Mouse (Mus musculus) myocyte (in vitro differentiated cells): ENCODE measurements around the gene Tmem150a.
A peak's percentile ranks its signal among the peaks of the same experiment; 100 is the strongest.

Source experiments
- CEBPB ChIP-seq: IDR thresholded peaks from 2 replicates; pipeline ENCODE4 v1.6.1; 2011; ENCODE audit warnings: mild to moderate bottlenecking, moderate library complexity; ENCODE audit not compliant: poor library complexity, insufficient read depth, severe bottlenecking
- E2F4 ChIP-seq: IDR thresholded peaks from one replicate; pipeline ENCODE4 v1.6.1; 2011; ENCODE audit warnings: mild to moderate bottlenecking, control low read depth, moderate library complexity; ENCODE audit not compliant: insufficient read depth
- MAX ChIP-seq: IDR thresholded peaks from one replicate; pipeline ENCODE4 v1.6.1; 2011; ENCODE audit warnings: low read depth, mild to moderate bottlenecking, control low read depth
- MYOD1 ChIP-seq, 3 experiments: IDR thresholded peaks; one replicate each; pipeline ENCODE4 v1.6.1; 2011; ENCODE audit warnings: control low read depth in 2 of 3, low read depth in 2 of 3, mild to moderate bottlenecking in 2 of 3, moderate library complexity in 1 of 3; ENCODE audit not compliant: insufficient read length in 2 of 3, control insufficient read depth in 1 of 3
- MYOG ChIP-seq, 3 experiments: IDR thresholded peaks; one replicate each; pipeline ENCODE4 v1.6.1; 2011; ENCODE audit warnings: control low read depth in 2 of 3, low read depth in 2 of 3, mild to moderate bottlenecking in 2 of 3; ENCODE audit not compliant: insufficient read length in 2 of 3, control insufficient read depth in 1 of 3, insufficient read depth in 1 of 3
- POLR2A ChIP-seq: IDR thresholded peaks from one replicate; pipeline ENCODE4 v1.6.1; 2011; ENCODE audit warnings: low read depth, mild to moderate bottlenecking, control low read depth, moderate library complexity; ENCODE audit not compliant: insufficient read length
- POLR2AphosphoS2 ChIP-seq: IDR thresholded peaks from one replicate; pipeline ENCODE4 v1.6.1; 2011; ENCODE audit warnings: low read depth, control low read depth; ENCODE audit not compliant: insufficient read length
- REST ChIP-seq: IDR thresholded peaks from one replicate; pipeline ENCODE4 v1.6.1; 2011; ENCODE audit warnings: mild to moderate bottlenecking, control low read depth, moderate library complexity; ENCODE audit not compliant: insufficient read depth, insufficient read length
- SRF ChIP-seq: IDR thresholded peaks from one replicate; pipeline ENCODE4 v1.6.1; 2011; ENCODE audit warnings: low read depth; ENCODE audit not compliant: control insufficient read depth, insufficient read length
- TCF12 ChIP-seq: IDR thresholded peaks from one replicate; pipeline ENCODE4 v1.6.1; 2011; ENCODE audit warnings: mild to moderate bottlenecking, control low read depth; ENCODE audit not compliant: poor library complexity, insufficient read depth, severe bottlenecking
- USF1 ChIP-seq: IDR thresholded peaks from one replicate; pipeline ENCODE4 v1.6.1; 2011; ENCODE audit warnings: low read depth, mild to moderate bottlenecking, control low read depth, moderate library complexity

GRCm38 (mm10) chr6:72355066-72355911 is at the start of gene Tmem150a:
- TF ChIP-seq SRF = no peak
- TF ChIP-seq MAX = no peak
- TF ChIP-seq MYOG (IDR thresholded peaks at IDR 0.05; ENCODE audit: control insufficient read depth in 1 of 3, insufficient read depth in 1 of 3, insufficient read length in 2 of 3, low read depth in 2 of 3) = peak in 1 of 3 experiments; percentile 4
- TF ChIP-seq USF1 = peak; percentile 15
- no peak for TF ChIP-seq POLR2A
- TF ChIP-seq E2F4 = no peak
- TF ChIP-seq TCF12 = no peak
- no peak for TF ChIP-seq CEBPB
- peak in 1 of 3 experiments; percentile 15 for TF ChIP-seq MYOD1 (IDR thresholded peaks at IDR 0.05; ENCODE audit: control insufficient read depth in 1 of 3, insufficient read length in 2 of 3, low read depth in 2 of 3)
- TF ChIP-seq POLR2AphosphoS2 = peak; percentile 48
- TF ChIP-seq REST = no peak
